Mouse (Mus musculus) C2C12 (cell line): Measurements from ENCODE around the gene Pam. TPM values are rescaled to one million over a fixed set of nuclear protein-coding genes. Genes with fewer than 3 reads are reported as not detected.
A peak's percentile ranks its signal among the peaks of the same experiment; 100 is the strongest.

Experiments
- H3K27me3 ChIP-seq: one replicate; pipeline ENCODE4 v1.6.1; 2011; ENCODE audit not compliant: control insufficient read depth, insufficient read depth, insufficient read length
- H3K36me3 ChIP-seq: one replicate; pipeline ENCODE4 v1.6.1; 2011; ENCODE audit not compliant: control insufficient read depth, insufficient read depth
- H3K4me3 ChIP-seq: one replicate; pipeline ENCODE4 v1.5.1; 2011; ENCODE audit warnings: mild to moderate bottlenecking, control low read depth; ENCODE audit not compliant: poor library complexity, insufficient read depth, severe bottlenecking
- H3K79me2 ChIP-seq: one replicate; pipeline ENCODE4 v1.6.1; 2011; ENCODE audit not compliant: control insufficient read depth, insufficient read depth
- H3K79me3 ChIP-seq: one replicate; pipeline ENCODE4 v1.6.1; 2011; ENCODE audit warnings: low read depth, control low read depth
- H3ac ChIP-seq: one replicate; pipeline ENCODE3; 2011; ENCODE audit warnings: low read depth; ENCODE audit not compliant: control insufficient read depth, insufficient read length
- CEBPB ChIP-seq: IDR thresholded peaks from one replicate; pipeline ENCODE4 v1.6.1; 2011; ENCODE audit warnings: low read depth, mild to moderate bottlenecking, control low read depth, moderate library complexity
- CTCF ChIP-seq: IDR thresholded peaks from one replicate; pipeline ENCODE4 v1.5.1; 2011; ENCODE audit not compliant: control insufficient read depth, insufficient read depth, insufficient read length
- FOSL1 ChIP-seq: IDR thresholded peaks from one replicate; pipeline ENCODE4 v1.8.0; 2011; ENCODE audit warnings: mild to moderate bottlenecking, low read length; ENCODE audit not compliant: poor library complexity, insufficient read depth, severe bottlenecking
- MAX ChIP-seq: IDR thresholded peaks from one replicate; pipeline ENCODE4 v1.6.1; 2011; ENCODE audit warnings: mild to moderate bottlenecking, control low read depth
- MYOD1 ChIP-seq: IDR thresholded peaks from one replicate; pipeline ENCODE4 v1.6.1; 2011; ENCODE audit warnings: low read depth; ENCODE audit not compliant: control insufficient read depth, insufficient read length
- MYOG ChIP-seq: IDR thresholded peaks from one replicate; pipeline ENCODE4 v1.6.1; 2011; ENCODE audit not compliant: control insufficient read depth, insufficient read length; ENCODE audit errors: extremely low read depth
- USF1 ChIP-seq: IDR thresholded peaks from one replicate; pipeline ENCODE4 v1.6.1; 2011; ENCODE audit warnings: low read depth, mild to moderate bottlenecking, control low read depth, moderate library complexity
- polyA plus RNA-seq: library from polyadenylated mRNA; unstranded; fragments of >200 nt; fragmentation: generic; extraction: Trizol; gene quantifications from one replicate; pipeline ENCODE4 v1.2.1, GENCODE M21; 2012; ENCODE audit warnings: missing spikeins

Gene Pam
- polyA plus RNA-seq, 1 experiment = 27.6 TPM

- no peaks in the 10 kb centered on the region for H3K27me3 ChIP-seq
- H3K36me3 ChIP-seq = no peaks in the 10 kb centered on the region
- peaks cover 14% of the 10 kb centered on the region for H3K79me3 ChIP-seq
- peaks cover 33% of the 10 kb centered on the region for H3K79me2 ChIP-seq
- H3K4me3 ChIP-seq = no peak overlapping the region
- TF ChIP-seq CEBPB = peak; percentile 67
- TF ChIP-seq CTCF = no peak
- no peak overlapping the region for H3ac ChIP-seq
Measured at GRCm38 (mm10) chr1:98084596-98085274, 10.7 kb downstream of the Pam start.

GRCm38 (mm10) chr1:98083508-98083907 lies 11.9 kb downstream of the Pam start:
- Histone ChIP-seq H3K79me2 (peaks cover 26% of the 10 kb centered on the region), H3K4me3 (no peak overlapping the region), H3ac (no peak overlapping the region), H3K79me3 (peaks cover 15% of the 10 kb centered on the region), H3K36me3 (no peaks in the 10 kb centered on the region), H3K27me3 (no peaks in the 10 kb centered on the region)
- TF ChIP-seq CTCF (no peak), MYOG (no peak), MYOD1 (no peak), USF1 (no peak), FOSL1 (no peak), CEBPB (no peak), MAX (no peak)

- TF ChIP-seq MAX = no peak
- TF ChIP-seq MYOG = no peak
- no peak for TF ChIP-seq FOSL1
- TF ChIP-seq MYOD1 = no peak
- TF ChIP-seq CTCF = no peak
- H3K79me2 ChIP-seq = peaks cover 21% of the 10 kb centered on the region
- no peak overlapping the region for H3ac ChIP-seq
- peaks cover 16% of the 10 kb centered on the region for H3K79me3 ChIP-seq
- no peaks in the 10 kb centered on the region for H3K36me3 ChIP-seq
- H3K27me3 ChIP-seq = no peaks in the 10 kb centered on the region
- no peak overlapping the region for H3K4me3 ChIP-seq
Measured at GRCm38 (mm10) chr1:98082988-98083387, 12.5 kb downstream of the Pam start.

GRCm38 (mm10) chr1:98080431-98080830 lies 15.0 kb downstream of the Pam start:
- Histone ChIP-seq H3K79me3 (peaks cover 11% of the 10 kb centered on the region), H3K4me3 (no peak overlapping the region), H3ac (no peak overlapping the region), H3K36me3 (no peaks in the 10 kb centered on the region), H3K79me2 (peaks cover 9% of the 10 kb centered on the region), H3K27me3 (no peaks in the 10 kb centered on the region)
- no peak for TF ChIP-seq CTCF
- no peak for TF ChIP-seq FOSL1
- no peak for TF ChIP-seq CEBPB
- no peak for TF ChIP-seq MYOG
- TF ChIP-seq USF1 = no peak
- TF ChIP-seq MAX = no peak
- TF ChIP-seq MYOD1 = no peak

- Histone ChIP-seq H3K36me3 (no peaks in the 10 kb centered on the region), H3K4me3 (no peak overlapping the region), H3K79me3 (peaks cover 11% of the 10 kb centered on the region), H3K27me3 (no peaks in the 10 kb centered on the region), H3ac (no peak overlapping the region), H3K79me2 (peaks cover 9% of the 10 kb centered on the region)
- TF ChIP-seq MYOD1 (no peak), FOSL1 (no peak), CTCF (no peak), CEBPB (no peak), USF1 (no peak), MAX (no peak), MYOG (no peak)
Measured at GRCm38 (mm10) chr1:98079640-98080039, 15.8 kb downstream of the Pam start.

GRCm38 (mm10) chr1:98078735-98079134 lies 16.7 kb downstream of the Pam start:
- no peaks in the 10 kb centered on the region for H3K27me3 ChIP-seq
- no peak overlapping the region for H3ac ChIP-seq
- H3K79me3 ChIP-seq = peaks cover 11% of the 10 kb centered on the region
- no peak overlapping the region for H3K4me3 ChIP-seq
- peaks cover 9% of the 10 kb centered on the region for H3K79me2 ChIP-seq
- H3K36me3 ChIP-seq = no peaks in the 10 kb centered on the region
- no peak for TF ChIP-seq MYOD1
- no peak for TF ChIP-seq MYOG
- TF ChIP-seq CTCF = no peak
- TF ChIP-seq CEBPB = no peak
- no peak for TF ChIP-seq MAX
- no peak for TF ChIP-seq USF1
- no peak for TF ChIP-seq FOSL1
